Mouse (Mus musculus): ENCODE results near the gene Sinhcaf.

The Sinhcaf gene

DNA sequence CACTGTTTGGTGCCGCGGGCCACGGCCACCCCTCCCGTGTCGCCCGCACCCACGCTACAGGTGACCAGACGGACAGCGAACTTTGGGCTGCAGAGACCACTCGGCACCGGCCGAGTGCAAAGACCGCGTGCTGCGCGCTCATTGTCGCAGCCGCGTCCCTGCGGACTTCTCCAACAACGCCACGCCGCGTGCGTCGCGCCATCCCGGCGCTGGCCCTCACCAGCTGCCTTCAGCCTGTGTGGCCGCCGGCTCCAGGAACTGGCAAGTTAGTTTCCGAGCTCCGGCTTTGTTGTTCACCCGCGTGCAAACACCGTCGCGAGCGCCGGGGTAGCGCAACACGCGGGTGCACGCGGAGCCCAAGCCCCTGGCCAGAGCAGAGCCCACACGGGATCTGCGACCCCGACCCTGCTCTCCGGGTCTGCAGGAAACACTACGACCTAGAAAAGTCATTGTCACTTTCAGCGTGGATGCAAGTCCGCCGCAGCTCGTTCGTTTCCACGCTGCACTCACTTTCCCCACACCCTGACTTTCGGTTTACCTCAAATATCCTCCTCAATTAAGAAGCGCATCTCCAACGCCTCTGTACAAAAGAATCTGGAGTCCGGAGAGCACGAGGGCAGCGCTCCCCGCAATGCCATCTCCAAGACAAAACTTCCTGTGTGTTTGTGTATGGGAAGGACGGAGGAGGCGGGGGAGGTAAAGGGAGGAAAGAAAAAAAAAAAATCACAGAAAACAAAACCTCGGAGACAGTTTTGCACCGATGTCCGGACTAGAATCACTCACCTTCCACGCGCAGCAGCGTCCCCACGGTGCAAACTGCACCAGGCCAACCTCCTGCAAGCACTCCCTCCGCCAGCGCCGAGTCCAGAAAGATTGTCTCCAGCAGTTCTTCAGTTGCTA is 508 bp downstream of the Sinhcaf start:
- peak; percentile 67 for DNase-seq (ENCODE audit: low read depth, low spot score)

DNA sequence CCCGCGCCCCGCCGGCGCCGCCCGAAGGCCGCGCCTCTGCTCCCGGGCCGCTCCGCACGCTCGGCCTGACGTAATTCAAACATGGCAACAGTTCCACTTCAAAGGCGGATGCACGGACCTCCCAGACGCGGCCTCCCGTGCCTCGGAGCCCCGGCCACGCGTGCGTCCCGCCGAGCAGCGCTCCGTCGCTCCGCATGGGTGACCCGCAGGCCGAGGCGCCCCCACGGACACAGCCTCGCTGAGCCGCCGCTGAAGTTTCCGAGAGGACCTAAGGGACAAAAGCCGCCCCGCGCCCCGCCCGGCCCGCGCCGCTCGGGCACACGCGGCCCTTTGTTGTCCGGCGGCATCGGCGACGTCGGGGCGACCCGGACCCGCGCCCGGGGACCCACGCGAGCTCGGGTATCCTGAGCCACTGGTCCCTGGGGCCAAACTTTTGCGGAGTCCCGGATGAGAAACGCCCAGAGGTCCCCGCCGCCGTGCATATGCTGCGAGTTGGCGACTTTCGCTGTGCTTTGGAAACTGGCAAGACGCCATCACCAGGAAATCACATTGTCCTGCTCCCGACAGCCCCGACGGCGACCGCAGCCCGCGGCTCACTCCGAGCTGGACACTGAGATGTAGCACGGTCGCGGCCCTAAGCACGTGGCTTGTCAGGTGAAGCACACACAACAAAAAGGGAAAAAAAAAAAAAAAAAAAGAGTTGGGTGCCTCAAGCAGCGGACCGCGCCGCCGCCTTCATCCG is 1.3 kb downstream of the Sinhcaf start:
- peak; percentile 81 for DNase-seq (ENCODE audit: low read depth, low spot score)

- no peak for DNase-seq (ENCODE audit: low read depth, low spot score)
Observed at GRCm38 (mm10) chr6:148944344-148944766, 1.9 kb downstream of the Sinhcaf start.

DNA sequence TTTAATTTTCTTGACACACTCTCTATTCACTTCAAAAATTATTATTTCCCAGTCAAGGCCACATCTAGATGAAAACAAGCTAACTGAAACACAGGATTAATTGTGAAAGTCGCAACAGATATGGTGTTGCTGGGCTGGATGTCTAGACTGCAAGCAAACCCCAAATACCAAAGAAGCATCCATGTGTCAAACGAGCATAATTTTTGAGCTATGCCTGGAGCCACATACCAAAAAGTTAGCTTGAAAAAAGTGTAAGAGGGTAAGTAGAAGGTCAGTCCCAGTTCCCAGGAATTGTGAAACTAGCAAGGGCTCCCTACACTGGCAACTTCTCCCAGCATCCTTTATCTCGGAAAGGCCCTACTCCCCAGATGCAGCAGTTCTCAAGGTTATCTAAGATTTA is 2.6 kb downstream of the Sinhcaf start:
- DNase-seq (ENCODE audit: low read depth, low spot score), result no peak

- peak; percentile 30 for DNase-seq (ENCODE audit: low read depth, low spot score)
Observed at GRCm38 (mm10) chr6:148942406-148942805, 3.9 kb downstream of the Sinhcaf start.

GRCm38 (mm10) chr6:148941880-148942279 is 4.4 kb downstream of the Sinhcaf start:
- no peak for DNase-seq (ENCODE audit: low read depth, low spot score)

DNA sequence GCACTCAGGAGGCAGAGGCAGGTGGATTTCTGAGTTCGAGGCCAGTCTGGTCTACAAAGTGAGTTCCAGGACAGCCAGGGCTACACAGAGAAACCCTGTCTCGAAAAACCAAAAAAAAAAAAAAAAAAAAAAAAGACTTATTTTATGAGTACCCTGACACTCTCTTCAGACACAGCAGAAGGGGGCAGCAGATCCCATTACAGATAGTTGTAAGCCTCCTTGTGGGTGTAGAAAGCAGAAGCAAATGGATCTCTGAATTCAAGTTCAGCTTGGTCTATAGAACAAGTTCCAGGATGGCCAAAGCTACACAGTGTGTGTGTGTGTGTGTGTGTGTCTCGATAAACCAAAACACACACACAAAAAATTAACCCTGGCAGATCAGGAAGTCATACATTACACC is 5.9 kb downstream of the Sinhcaf start:
- peak; percentile 51 for DNase-seq (ENCODE audit: low read depth, low spot score)

GRCm38 (mm10) chr6:148937693-148938092 is 8.6 kb downstream of the Sinhcaf start:
- DNase-seq (ENCODE audit: low read depth, low spot score), result no peak

GRCm38 (mm10) chr6:148934961-148935590 is 11.2 kb downstream of the Sinhcaf start:
- no peak for DNase-seq (ENCODE audit: low read depth, low spot score)

DNA sequence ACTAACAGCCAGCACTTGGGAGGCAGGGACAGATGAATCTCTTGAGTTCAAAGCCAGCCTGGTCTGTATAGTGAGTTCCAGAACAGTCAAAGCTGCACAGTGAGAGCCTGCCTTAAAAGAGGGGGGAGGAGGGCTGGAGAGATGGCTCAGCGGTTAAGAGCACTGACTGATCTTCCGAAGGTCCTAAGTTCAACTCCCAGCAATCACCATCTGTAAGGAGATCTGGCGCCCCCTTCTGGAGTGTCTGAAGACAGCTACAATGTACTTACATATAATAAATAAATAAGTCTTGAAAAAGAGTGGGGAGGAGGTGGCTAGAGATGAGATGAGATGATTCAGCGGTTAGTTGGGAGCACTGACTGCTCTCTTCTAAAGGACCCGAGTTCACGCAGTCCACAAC is 15.0 kb downstream of the Sinhcaf start:
- DNase-seq (ENCODE audit: low read depth, low spot score), result peak; percentile 49

GRCm38 (mm10) chr6:148918841-148919398 is 27.3 kb downstream of the Sinhcaf start:
- DNase-seq (ENCODE audit: low read depth, low spot score), result no peak

DNA sequence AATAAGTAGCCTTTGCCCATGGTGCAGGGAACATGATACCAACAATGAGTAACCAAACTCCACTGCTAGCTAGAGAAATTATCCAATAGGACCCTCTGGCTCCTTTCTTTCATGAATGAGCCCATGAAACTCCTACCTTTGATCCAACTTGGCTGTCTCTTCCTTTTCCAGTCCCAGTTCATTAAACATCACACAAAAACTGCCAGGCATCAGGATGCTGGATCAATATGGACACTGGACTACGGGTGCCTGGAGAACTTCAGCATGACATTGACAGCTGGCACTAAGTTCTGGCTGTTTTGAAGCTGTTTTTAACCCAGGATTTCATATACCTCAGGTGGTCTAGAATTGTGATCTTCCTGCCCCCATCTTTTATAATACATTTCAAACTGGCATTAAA is 28.6 kb downstream of the Sinhcaf start:
- no peak for DNase-seq (ENCODE audit: low read depth, low spot score)

DNA sequence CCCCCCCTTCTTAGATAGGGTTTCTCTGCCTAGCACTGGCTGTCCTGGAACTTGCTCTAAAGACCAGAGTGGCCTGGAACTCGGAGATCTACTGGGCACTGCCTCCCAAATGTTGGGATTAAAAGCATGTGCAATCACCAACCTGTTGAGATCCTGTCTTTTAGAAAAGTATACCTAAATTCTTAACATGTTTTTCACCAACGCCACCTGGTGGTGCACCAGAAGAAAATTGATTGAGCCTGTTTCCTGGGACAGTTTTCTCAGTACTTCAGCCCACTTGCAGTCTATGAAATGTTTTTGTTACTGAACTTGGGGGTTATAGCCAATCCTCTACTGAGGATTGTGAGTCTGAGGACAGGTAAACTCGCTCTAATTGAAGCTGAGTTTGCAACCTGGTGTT is 29.4 kb downstream of the Sinhcaf start:
- peak; percentile 64 for DNase-seq (ENCODE audit: low read depth, low spot score)

- DNase-seq (ENCODE audit: low read depth, low spot score), result peak; percentile 78
Observed at GRCm38 (mm10) chr6:148913938-148914337, 32.3 kb downstream of the Sinhcaf start.

DNA sequence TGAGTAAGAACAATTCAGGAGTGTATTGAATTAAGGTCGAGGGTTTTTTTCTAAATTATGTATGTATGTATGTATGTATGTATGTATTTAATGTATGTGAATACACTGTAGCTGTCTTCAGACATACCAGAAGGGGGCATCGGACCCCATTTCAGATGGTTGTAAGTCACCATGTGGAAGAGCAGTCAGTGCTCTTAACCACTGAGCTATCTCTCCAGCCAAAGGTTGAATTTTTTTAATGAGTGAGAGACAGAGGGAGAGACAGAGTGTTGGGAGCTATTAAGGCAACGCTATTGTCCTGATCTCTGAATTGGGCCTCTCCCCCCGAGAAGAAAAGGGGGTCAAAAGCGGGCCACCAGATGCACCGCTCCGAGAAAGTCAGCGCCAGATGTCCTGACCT is 34.4 kb downstream of the Sinhcaf start:
- peak; percentile 16 for DNase-seq (ENCODE audit: low read depth, low spot score)

DNA sequence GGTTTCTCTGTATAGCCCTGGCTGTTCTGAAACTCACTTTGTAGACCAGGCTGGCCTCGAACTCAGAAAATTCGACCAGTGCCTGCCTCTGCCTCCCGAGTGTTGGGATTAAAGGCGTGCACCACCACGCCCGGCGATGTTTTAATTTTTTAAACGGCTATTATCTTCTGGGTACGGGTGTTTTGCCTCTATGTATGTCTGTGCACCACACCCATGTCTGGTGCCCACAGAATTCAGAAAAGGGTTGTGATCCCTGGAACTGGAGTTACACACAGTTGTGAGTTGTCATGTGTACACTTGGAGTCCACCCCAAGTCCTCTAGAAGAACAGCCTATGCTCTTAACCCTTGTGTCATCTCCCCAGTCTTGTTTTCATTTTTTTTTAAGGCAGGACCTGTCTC is 39.3 kb downstream of the Sinhcaf start:
- no peak for DNase-seq (ENCODE audit: low read depth, low spot score)

GRCm38 (mm10) chr6:148902728-148903127 is 43.5 kb downstream of the Sinhcaf start:
- no peak for DNase-seq (ENCODE audit: low read depth, low spot score)

DNA sequence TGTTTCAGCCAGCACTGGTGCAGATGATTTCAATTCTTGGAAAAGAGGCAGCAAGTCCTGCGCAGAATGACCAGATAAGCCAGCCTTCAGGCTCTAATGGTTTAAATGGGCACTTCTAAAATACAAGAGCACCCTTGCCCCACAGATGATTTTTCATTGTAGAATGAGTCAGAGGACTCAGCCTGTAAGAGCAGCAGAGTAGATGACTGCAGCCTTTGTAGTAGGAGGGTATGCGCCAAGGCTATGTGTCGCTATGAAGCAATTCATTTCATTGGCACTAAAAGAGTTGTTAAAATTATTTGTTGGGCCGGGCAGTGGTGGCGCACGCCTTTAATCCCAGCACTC is 49.8 kb downstream of the Sinhcaf start:
- DNase-seq (ENCODE audit: low read depth, low spot score), result no peak

- peak; percentile 95 for DNase-seq (ENCODE audit: low read depth, low spot score)
Observed at GRCm38 (mm10) chr6:148895773-148896506, 50.3 kb downstream of the Sinhcaf start, which contains the start of gene Caprin2. Gene Caprin2 (minus strand): TSS chr6:148896237.

- peak; percentile 33 for DNase-seq (ENCODE audit: low read depth, low spot score)
Observed at GRCm38 (mm10) chr6:148894888-148895772, 51.1 kb downstream of the Sinhcaf start.
